Mouse (Mus musculus) yolk sac, embryonic 10.5 days (tissue): Measurements from ENCODE around the gene Try10.
"Not testable (repeated sequence)": the region's sequence is repeated elsewhere in the genome, so short reads cannot be mapped to it uniquely, and the experiment has no call there.

Source experiments
- DNase-seq: peaks from one replicate; pipeline ENCODE4 v3.0.0-alpha.2; 2017; ENCODE audit warnings: low spot score

Gene Try10

GRCm38 (mm10) chr6:41353932-41354331 is at the start of gene Try10:
TSS of gene Try10 (plus strand) at chr6:41354105.
- DNase-seq: no peak

DNA sequence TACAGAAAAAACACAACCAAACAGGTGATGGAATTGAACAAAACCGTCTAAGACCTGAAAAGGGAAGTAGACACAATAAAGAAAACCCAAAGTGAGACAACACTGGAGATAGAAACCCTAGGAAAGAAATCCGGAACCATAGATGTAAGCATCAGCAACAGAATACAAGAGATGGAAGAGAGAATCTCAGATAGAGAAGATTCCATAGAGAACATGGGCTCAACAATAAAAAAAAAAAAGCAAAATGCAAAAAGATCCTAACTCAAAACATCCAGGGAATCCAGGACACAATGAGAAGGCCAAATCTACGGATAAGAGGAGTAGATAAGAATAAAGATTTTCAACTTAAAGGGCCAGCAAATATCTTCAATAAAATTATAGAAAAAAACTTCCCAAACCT is 37.2 kb upstream of the Try10 start, which contains the start of gene Try5:
Gene Try5 (minus strand): TSS at position 101 of the 400 bp plus-strand sequence.
- DNase-seq: not testable (repeated sequence)

GRCm38 (mm10) chr6:41373772-41374171 is 19.9 kb downstream of the Try10 start:
- DNase-seq: not testable (repeated sequence)

DNA sequence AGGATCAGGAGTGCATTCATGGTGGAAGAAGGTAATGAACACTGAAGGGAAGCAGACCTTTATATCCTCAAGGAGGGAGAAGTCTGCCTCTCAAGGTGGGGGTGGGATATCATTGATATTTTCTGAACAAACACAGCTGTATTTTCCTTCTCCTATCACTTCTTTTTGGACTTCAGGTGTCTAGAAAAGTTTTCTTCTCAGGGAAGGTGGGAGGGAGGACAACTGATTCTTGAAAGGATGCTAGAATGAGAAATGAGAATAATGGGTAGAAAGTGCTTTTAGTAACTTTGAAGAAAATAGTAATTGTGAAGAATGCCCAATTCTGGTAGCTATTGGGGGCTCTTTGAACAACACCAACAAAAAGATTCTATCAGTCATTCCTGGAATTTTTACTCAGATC is 23.7 kb downstream of the Try10 start, which contains the start of gene Prss3:
Gene Prss3 (minus strand): TSS at position 101 of the 400 bp plus-strand sequence.
- not testable (repeated sequence) for DNase-seq

GRCm38 (mm10) chr6:41386781-41387180 is 32.9 kb downstream of the Try10 start:
- no peak for DNase-seq

GRCm38 (mm10) chr6:41391640-41392039 is 37.7 kb downstream of the Try10 start:
- not testable (repeated sequence) for DNase-seq

GRCm38 (mm10) chr6:41392056-41392455 is 38.2 kb downstream of the Try10 start, which contains the start of gene Gm5771:
TSS of gene Gm5771 (plus strand) at chr6:41392356.
- not testable (repeated sequence) for DNase-seq
